Mouse (Mus musculus) megakaryocyte, adult 5-6 weeks (primary cell): Measurements from ENCODE around the gene Cyb561d2. TPM values are rescaled to one million over a fixed set of nuclear protein-coding genes. Genes with fewer than 3 reads are reported as not detected.
"Not testable (repeated sequence)": the region's sequence is repeated elsewhere in the genome, so short reads cannot be mapped to it uniquely, and the experiment has no call there.

Source experiments
- ATAC-seq: 2 replicates; pipeline ENCODE4 v1.8.0; 2016; ENCODE audit warnings: mild to moderate bottlenecking, inconsistent platforms; ENCODE audit not compliant: poor library complexity, severe bottlenecking
- total RNA-seq, 2 experiments: library from RNA; stranded (forward) in 1 of 2; stranded (reverse) in 1 of 2; fragments of 153-499, 151-499 nt in 1 of 2; fragments of 221-1000, 200-1000 nt in 1 of 2; gene quantifications; 2 replicates each; pipeline versions ENCODE4 v1.2.3 to v1.2.4; 2015 to 2017

Cyb561d2 gene
- total RNA-seq, 2 experiments from 2014 or later: 12.8 to 14.2 TPM

DNA sequence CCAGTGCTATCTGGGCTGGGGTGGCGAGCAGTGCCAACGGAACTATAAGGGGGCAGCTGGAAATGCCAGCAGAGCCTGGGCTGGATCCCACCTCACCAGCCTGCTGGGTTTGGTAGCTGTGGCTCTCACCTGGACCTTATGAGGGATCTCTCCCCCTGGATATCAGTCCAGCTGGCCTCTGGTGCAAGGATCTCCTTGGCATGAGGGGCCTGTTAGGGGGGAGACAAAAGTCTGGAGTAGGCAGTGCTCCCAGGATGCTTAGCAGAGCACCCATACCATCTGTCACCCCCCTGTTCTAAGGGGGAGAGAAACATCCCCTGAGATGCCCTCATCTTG is 30.3 kb upstream of the Cyb561d2 start:
- no peak for ATAC-seq

DNA sequence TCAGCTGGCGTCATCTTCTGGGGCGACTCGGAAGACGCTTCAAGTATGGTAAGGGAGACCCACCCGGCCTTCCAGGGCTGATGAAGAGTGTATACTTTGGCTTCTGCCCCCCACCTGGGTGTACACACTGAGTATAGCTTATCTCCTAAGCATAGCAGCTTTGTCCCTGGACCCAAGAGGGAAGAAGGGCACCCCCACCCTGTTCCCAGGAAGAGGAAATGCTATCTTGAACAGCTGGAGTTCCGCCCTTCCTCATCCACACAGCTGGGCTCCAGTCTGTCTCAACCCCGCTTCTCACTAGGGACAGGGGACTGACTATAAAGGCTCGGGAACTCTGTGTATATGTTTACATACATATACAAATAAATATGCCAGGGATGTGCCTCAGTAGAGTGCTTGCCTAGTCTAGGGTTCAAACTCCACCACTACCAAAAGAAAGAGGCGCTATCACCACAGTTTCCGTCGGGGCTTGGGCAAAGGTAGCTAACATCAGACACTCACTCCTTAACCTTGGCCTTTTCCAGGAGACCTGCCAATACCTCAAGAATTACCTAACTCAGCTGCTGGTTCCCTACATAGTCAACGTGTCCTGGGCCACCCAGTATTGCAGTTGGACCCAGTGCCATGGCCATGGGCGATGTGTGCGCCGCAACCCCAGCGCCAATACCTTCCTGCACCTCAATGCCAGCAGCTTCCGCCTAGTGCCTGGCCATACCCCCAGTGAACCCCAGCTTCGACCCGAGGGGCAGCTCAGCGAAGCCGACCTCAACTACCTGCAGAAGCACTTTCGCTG is 29.7 kb upstream of the Cyb561d2 start:
- no peak for ATAC-seq

GRCm38 (mm10) chr9:107570845-107571244 is 28.9 kb upstream of the Cyb561d2 start:
- no peak for ATAC-seq

DNA sequence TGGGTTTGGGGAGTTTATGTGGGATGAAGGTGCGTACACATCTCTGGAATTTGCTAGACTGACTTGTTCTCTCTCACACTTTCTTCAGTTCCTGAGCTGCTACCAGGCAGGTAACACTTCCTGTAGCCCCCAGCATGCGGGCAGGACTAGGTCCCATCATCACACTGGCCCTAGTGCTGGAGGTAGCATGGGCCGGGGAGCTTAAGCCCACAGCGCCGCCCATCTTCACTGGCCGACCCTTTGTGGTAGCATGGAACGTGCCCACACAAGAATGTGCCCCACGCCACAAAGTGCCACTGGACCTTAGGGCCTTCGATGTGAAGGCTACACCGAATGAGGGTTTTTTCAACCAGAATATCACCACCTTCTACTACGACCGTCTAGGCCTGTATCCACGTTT is 28.0 kb upstream of the Cyb561d2 start:
- no peak for ATAC-seq

DNA sequence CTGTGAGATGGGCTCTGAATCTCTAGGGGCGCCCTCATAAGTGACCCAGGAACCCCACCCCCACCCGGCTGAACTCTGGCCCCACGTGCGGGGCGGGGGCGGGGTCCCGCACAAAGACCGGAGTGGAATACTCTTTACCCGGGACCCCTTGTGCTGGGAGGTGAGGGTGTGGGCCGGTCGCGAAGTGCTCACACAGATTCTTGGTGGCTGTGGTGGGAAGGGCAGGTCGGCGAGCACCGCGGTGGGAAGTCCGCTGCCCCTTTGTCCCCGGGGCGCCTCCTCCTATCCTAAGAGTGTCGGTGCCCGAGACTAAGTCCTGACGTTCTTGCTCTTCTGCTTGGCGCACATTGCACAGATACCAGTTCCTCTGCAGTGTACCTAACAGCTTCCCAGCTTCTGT is 27.3 kb upstream of the Cyb561d2 start:
- peak; percentile 20 for ATAC-seq

DNA sequence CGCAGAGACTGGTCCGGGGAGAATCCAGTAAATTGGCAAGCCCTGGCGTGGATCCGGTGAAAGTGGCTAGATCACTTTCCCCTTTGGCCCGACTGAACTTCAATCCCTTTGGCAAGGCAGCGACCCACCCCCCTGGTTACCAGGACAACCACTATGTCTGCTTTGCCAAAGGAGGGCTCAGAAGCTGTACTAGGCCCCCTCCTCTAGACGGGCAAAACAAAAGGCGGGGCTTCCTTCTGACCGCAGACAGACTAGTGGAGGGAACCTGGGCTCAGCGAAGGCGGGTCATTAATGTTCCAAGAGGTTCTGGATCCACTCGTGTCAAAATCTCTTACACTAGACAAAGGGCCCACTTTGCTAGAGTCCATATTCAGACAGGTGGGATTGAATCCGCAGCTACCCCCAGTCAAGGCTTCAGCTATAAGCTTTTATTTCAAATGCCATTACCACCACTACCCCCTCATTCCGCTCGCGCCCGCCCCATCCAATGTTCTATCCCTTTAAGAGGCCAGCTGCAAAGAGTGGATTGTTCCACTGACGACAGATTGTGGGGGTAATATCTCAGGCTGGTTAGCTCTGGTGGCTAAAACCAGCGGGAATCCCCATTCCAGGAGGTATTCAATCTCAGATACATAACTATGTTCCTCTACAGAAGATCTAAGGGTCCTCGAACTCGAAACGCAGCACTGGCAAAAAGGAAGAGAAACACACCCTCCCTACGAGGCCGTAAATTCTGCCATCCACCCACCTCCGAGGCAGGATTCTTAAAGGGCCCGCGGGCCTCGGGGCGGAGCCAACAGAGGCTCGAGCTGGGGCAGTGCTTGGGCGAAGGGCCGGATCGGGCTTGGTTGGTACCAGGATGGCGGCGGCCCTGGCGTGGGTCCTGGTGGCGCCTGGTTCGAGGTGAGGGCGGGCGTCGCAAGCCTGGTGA is 26.6 kb upstream of the Cyb561d2 start:
- ATAC-seq: peak; percentile 81

- no peak for ATAC-seq
Observed at GRCm38 (mm10) chr9:107567702-107568319, 25.8 kb upstream of the Cyb561d2 start, which contains the start of gene Hyal2. TSS of gene Hyal2 (plus strand) at chr9:107567945.

DNA sequence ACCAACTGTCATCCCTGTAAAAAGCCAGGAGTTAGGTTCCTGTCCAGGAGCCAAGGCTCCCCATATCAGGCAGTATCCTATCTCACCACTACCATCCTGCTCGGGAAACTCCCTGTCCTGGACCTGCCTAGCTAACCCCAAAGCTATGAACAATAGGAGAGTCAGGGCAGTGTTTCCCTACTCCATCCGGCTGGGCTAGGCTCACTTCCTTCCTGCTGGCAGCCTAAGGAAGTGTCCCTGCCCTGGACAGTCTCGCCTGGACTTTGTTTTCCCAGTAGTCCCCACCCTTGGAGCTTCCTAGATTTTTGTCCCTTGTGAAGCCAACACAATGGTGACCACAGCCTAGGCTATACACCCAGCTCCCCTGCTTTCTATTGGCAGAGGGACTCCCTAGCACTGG is 24.9 kb upstream of the Cyb561d2 start:
- ATAC-seq: no peak

GRCm38 (mm10) chr9:107566041-107566709 is 24.2 kb upstream of the Cyb561d2 start:
- ATAC-seq: peak; percentile 28; the same call in 1 of the 2 replicates

- ATAC-seq: not testable (repeated sequence)
Observed at GRCm38 (mm10) chr9:107565556-107565955, 23.6 kb upstream of the Cyb561d2 start.

- peak; percentile 98 for ATAC-seq
Observed at GRCm38 (mm10) chr9:107563029-107563581, 21.1 kb upstream of the Cyb561d2 start, which contains the start of gene Tusc2. TSS of gene Tusc2 (plus strand) at chr9:107563255.

GRCm38 (mm10) chr9:107556346-107556745 is 14.4 kb upstream of the Cyb561d2 start:
- peak; percentile 17; the same call in 1 of the 2 replicates for ATAC-seq

- ATAC-seq: no peak
Observed at GRCm38 (mm10) chr9:107555701-107556100, 13.7 kb upstream of the Cyb561d2 start.

DNA sequence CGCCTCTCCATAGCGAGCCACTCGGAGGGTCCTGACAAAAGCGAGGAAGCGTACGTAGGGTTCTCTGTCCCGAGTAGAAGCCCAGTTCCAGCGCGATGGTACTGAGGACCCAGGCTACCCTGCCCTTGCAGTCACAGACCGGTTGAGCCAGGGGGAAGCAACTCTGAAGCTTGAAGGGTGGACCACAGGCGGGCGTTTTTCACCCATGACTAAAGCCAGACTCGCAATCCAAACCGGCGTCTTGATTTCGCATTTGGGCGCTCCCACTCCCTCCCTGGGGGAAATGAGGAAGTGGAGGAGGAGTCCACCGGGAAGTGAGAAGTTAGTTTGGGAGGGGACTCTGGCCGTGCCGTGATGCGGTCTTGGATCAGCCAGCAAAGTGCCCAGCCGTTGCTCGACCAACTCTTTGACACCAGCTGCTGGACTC is 13.1 kb upstream of the Cyb561d2 start:
- peak; percentile 31 for ATAC-seq

DNA sequence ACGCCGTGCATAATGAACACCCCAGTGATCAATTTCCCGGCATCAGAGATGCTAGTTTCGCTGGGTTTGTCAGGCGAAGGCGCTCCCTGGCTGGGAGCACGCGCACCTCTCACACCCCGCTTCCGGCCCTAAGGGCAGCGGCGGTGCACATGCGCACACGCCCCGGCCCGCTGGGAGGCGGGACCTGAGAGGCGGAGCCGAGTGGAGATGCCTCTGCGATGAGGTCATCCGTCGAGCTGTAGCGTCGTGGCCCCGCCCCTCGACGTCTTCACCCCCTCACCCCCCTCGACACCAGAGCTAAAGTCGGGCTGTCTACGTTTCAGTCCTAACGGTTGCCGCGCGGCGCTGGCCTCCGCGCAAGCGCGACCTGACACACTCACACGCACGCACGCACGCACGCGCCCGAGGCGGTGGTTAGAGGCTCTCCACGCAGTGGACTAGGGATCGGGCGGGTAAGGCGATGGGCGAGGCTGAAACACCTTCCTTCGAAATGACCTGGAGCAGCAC is 12.4 kb upstream of the Cyb561d2 start:
- ATAC-seq: peak; percentile 78

DNA sequence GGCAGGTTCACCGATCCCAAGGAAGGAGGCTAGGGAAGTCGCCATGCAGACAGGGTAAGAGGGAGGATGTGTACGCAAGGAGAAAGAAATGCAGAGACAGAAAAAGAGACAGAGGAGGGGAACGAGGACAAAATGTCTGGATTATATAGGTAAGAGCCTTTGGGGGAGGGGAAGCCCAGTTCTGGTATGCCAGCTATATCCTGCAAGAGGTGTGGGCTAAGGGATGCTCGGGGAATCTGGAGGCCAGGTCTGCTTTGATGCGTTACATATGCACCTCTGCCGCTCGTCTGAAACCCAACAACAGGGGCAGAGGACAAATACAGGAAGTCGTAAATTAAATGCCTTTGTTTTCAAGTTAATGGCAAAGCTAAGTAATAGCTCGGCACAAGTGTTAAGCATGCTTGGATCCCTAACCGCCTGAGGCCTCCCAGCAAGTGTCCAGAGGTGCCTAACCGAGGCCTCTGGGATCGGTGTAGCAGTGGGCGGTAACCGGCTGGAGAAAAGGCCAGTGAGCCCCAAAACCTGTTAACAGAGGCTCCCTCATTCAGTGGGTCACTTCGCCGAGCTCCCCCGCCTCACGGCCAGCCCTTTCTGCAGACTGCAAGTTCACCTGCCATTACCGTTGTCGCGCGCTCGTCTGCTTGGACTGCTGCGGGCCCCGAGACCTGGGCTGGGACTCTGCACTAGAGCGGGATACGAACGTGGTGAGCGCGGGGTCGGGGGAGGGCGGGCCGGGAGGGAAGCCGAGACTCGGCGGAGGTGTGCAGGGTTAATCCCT is 11.7 kb upstream of the Cyb561d2 start:
- ATAC-seq: no peak

- no peak for ATAC-seq
Observed at GRCm38 (mm10) chr9:107552690-107553393, 10.8 kb upstream of the Cyb561d2 start.

DNA sequence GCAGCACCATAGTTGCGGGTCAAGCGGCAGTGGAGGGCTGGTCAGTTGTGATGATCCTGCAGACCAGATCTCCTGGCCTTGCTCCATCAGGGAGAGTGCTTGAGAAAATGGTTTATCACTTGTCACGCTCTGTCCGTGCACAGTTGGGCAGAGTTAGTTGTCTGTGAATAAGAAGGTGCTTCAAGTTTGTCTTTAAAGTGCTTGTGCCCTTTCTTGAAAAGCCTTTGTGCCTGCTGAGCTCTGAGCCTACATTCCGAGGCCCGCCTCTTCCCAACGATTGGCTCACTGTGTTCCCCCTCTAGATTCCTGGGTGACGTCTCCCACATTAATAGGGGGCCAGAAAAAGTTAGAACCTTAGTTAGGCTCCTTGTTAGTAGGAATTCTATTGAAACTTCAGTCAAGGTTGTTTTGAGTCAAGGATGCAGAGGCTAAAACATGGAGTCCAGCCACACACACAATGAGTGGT is 9.9 kb upstream of the Cyb561d2 start:
- ATAC-seq: no peak
